Mouse (Mus musculus) embryonic fibroblast, embryonic 13.5 days (primary cell): Measurements from ENCODE around the gene Mettl3. TPM values are rescaled to one million over a fixed set of nuclear protein-coding genes. Genes with fewer than 3 reads are reported as not detected.

Experiments used
- H3K27ac ChIP-seq: 2 replicates; pipeline ENCODE4 v1.5.1; 2012; ENCODE audit warnings: low read length, control low read depth, inconsistent platforms; ENCODE audit not compliant: insufficient read depth
- H3K4me1 ChIP-seq: 2 replicates; pipeline ENCODE4 v1.6.1; 2011; ENCODE audit warnings: low read length; ENCODE audit not compliant: control insufficient read depth, insufficient read depth
- H3K4me3 ChIP-seq: 2 replicates; pipeline ENCODE4 v1.5.1; 2011; ENCODE audit warnings: mild to moderate bottlenecking, control low read depth, low read length; ENCODE audit not compliant: insufficient read depth
- CTCF ChIP-seq: IDR thresholded peaks from 2 replicates; pipeline ENCODE4 v1.5.1; 2011; ENCODE audit warnings: mild to moderate bottlenecking, control low read depth, low read length, moderate library complexity, borderline replicate concordance; ENCODE audit not compliant: insufficient read depth
- POLR2A ChIP-seq: IDR thresholded peaks from 2 replicates; pipeline ENCODE4 v1.6.1; 2011; ENCODE audit warnings: low read depth, mild to moderate bottlenecking, control low read depth, low read length, moderate library complexity
- polyA plus RNA-seq: library from polyadenylated mRNA; stranded (reverse); fragments of >200 nt; gene quantifications from 2 replicates; pipeline ENCODE4 v1.2.4, GENCODE M21; 2011; ENCODE audit warnings: low read depth; ENCODE audit not compliant: missing spikeins, insufficient read length

Gene Mettl3
- polyA plus RNA-seq, 1 experiment, result 49.1 TPM

DNA sequence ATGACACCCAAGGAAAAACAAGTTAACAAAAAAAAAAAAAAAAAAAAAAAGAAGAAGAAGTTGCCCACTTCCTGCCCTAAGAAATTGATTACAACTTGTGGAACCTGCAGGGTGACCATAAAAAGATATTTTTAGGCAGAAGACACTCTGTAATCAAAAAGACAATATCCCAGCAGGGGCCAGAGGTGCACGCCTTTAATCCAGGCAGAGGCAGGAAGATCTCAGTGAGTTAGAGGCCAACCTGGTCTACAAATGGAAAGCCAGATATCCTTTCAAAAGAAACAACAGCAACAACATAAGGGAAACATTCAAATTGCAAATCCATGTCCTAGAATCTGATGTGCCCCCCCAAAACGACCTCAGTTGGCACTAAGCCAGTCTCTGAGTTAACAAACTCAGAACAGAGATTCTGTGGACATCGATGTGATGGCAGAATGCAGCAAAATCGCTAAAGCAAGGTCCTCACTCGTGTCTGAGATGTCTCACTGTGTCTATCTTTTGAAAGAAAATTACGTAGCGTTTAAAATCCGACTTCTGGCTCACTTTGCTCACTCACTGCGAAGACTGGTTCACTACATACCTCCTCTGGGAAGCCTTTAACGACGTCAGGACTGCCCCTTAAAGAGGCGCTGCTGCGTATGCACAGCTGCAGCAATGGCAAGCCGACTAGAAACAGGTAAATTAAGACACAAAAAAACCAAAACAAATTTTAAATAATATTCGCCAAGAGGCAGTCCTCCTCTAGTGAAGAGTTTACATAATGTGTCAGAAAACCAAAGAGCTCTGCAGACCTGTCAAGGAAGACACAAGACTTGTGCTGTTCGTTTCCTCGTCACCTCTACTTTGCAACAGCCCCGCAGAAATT is 48.4 kb downstream of the Mettl3 start:
- no peaks in the 10 kb centered on the region; the same call in 1 of the 2 replicates for H3K4me1 ChIP-seq
- peak overlapping the region; percentile 76 for H3K4me3 ChIP-seq
- TF ChIP-seq CTCF (no peak), POLR2A (no peak)
- H3K27ac ChIP-seq, result peak overlapping the region; percentile 38; the same call in 1 of the 2 replicates

DNA sequence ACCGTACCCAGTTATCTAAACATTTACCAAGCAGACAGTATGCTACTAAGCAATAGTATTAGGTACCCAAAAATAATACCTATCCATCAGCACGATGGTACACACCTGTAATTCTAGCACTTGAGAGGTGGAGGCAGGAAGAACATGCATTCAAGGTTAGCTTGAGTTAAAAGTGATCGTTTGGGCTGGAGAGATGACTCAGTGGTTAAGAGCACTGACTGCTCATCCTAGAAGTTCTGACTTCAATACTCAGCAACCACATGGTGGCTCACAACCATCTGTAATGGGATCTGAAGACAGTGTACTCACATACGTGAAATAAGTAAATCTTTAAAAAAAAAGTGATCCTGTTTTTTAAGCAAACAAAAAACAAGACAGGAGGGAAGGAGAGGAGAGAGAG is 58.8 kb downstream of the Mettl3 start:
- no peak overlapping the region for H3K4me3 ChIP-seq
- H3K27ac ChIP-seq, result no peak overlapping the region
- H3K4me1 ChIP-seq, result peaks cover 3% of the 10 kb centered on the region; the same call in 1 of the 2 replicates
- TF ChIP-seq POLR2A, result no peak
- TF ChIP-seq CTCF, result no peak

Other genes with a start within 250 kb of the Mettl3 start
- gene Hnrnpc, start 201.1 kb downstream of the Mettl3 start, polyA plus RNA-seq, result 402 and 479 TPM in 2 replicates
- gene Rpgrip1, start 194.4 kb downstream of the Mettl3 start, polyA plus RNA-seq, result 1.8 and 3.7 TPM in 2 replicates
- gene Supt16, start 107.7 kb downstream of the Mettl3 start, polyA plus RNA-seq, result 83.0 and 88.6 TPM in 2 replicates
- 141 and 146 TPM in 2 replicates for gene Chd8, start 47.3 kb downstream of the Mettl3 start, polyA plus RNA-seq
- gene Tox4, start 26.0 kb downstream of the Mettl3 start, polyA plus RNA-seq, result 38.2 and 44.0 TPM in 2 replicates
- gene Rab2b, start 25.6 kb downstream of the Mettl3 start, polyA plus RNA-seq, result 31.1 and 45.6 TPM in 2 replicates
- gene Sall2, start 23.6 kb upstream of the Mettl3 start, polyA plus RNA-seq, result 12.1 and 15.6 TPM in 2 replicates
- not detected in 2 replicates for gene Olfr1513, start 51.3 kb upstream of the Mettl3 start, polyA plus RNA-seq
- gene Olfr1512, start 74.0 kb upstream of the Mettl3 start, polyA plus RNA-seq, result not detected in 2 replicates
- gene Olfr1511, start 92.3 kb upstream of the Mettl3 start, polyA plus RNA-seq, result not detected in 2 replicates
- not detected in 2 replicates for gene Olfr1510, start 109.2 kb upstream of the Mettl3 start, polyA plus RNA-seq
- gene Olfr1509, start 137.9 kb upstream of the Mettl3 start, polyA plus RNA-seq, result not detected in 2 replicates
- gene Olfr1508, start 162.4 kb upstream of the Mettl3 start, polyA plus RNA-seq, result not detected in 2 replicates
- not detected in 2 replicates for gene Olfr1507, start 190.6 kb upstream of the Mettl3 start, polyA plus RNA-seq